Mouse (Mus musculus): ENCODE results near the gene Anapc15.

DNA sequence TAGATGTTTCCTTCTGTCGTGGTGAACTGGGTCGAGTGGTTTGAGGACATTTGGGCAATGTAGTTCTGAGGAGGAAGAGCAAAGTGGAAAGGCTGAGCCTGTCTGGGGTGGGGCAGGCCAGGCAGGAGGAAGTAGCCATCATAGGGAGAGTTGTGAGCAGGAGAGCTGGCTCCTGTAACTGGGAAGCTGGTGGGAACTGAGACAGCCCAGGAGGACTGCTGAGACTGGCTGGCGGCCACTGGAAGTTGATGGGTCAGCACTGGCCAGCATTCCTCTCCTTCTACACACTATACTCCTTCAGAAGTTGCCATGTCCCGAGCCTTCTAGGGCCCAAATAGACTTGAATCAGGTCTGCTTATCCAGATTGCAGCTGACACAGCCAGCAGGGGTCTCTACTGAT is 44.9 kb downstream of the Anapc15 start:
- TF ChIP-seq CTCF (IDR thresholded peaks at IDR 0.05; ENCODE audit: low read depth, low read length) (no peak), TAL1 (conservative IDR thresholded peaks at IDR 0.05; ENCODE audit: low read depth, low read length) (no peak), POLR2AphosphoS5 (IDR thresholded peaks at IDR 0.05; ENCODE audit: insufficient replicate concordance, low read depth, low read length) (no peak)

Measured in G1E (cell line).